Mouse (Mus musculus): Measurements from ENCODE around the gene Pcca.

GRCm38 (mm10) chr14:122598802-122599201 is 64.7 kb downstream of the Pcca start:
- TF ChIP-seq CTCF (IDR thresholded peaks at IDR 0.05; ENCODE audit: low read depth, low read length) (no peak), POLR2A (IDR thresholded peaks at IDR 0.05; ENCODE audit: insufficient read depth, low read length) (no peak), EP300 (IDR thresholded peaks at IDR 0.05; ENCODE audit: insufficient read depth, low read depth, low read length) (no peak)

Measured in ES-Bruce4 (cell line).